Mouse (Mus musculus) stomach, postnatal 0 days (tissue): ENCODE results near the gene Ano8.

Experiments used
- CTCF ChIP-seq: IDR thresholded peaks from 2 replicates; pipeline ENCODE4 v1.5.1; 2016; ENCODE audit warnings: antibody characterized with exemption, low read depth, mild to moderate bottlenecking, moderate library complexity
- EP300 ChIP-seq: optimal IDR thresholded peaks from 2 replicates; pipeline ENCODE3; 2016; ENCODE audit warnings: antibody characterized with exemption

- TF ChIP-seq EP300: no peak
- TF ChIP-seq CTCF: no peak
Observed at GRCm38 (mm10) chr8:71474344-71474743, 11.4 kb downstream of the Ano8 start.
